Mouse (Mus musculus) liver, adult 2 months (tissue): ENCODE results near the gene Gdap1l1.

Source experiments
- CTCF ChIP-seq: fragments of 200-500 bp; IDR thresholded peaks from 2 replicates; pipeline ENCODE4 v1.5.1; 2011; ENCODE audit warnings: low read depth, low read length, control low read depth
- POLR2A ChIP-seq: fragments of 200-500 bp; IDR thresholded peaks from 2 replicates; pipeline ENCODE4 v1.6.1; 2011; ENCODE audit warnings: low read length, control low read depth; ENCODE audit not compliant: insufficient read depth; ENCODE audit errors: extremely low read depth

GRCm38 (mm10) chr2:163464562-163464961 lies 26.3 kb downstream of the Gdap1l1 start:
- TF ChIP-seq CTCF (no peak), POLR2A (no peak)
